Mouse (Mus musculus) liver, embryonic 13.5 days (tissue): Measurements from ENCODE around the gene Ssh2. TPM values are rescaled to one million over a fixed set of nuclear protein-coding genes. Genes with fewer than 3 reads are reported as not detected.

ENCODE experiments used
- ATAC-seq: fragments of 200-750 bp; cut with Nextera tagmentation; 2 replicates; pipeline ENCODE4 v1.8.0; 2017; ENCODE audit warnings: low read depth, mild to moderate bottlenecking, moderate number of reproducible peaks, moderate library complexity
- DNase-seq: peaks from one replicate; pipeline ENCODE4 v3.0.0; 2022
- H3K27ac ChIP-seq: fragments of 300-500 bp; sonication (generic); 2 replicates; pipeline ENCODE4 v1.5.1; 2015; ENCODE audit warnings: moderate library complexity, mild to moderate bottlenecking, inconsistent platforms
- H3K27me3 ChIP-seq: fragments of 300-500 bp; sonication (generic); 2 replicates; pipeline ENCODE4 v1.6.1; 2015; ENCODE audit warnings: mild to moderate bottlenecking, inconsistent platforms
- H3K36me3 ChIP-seq: fragments of 300-500 bp; sonication (generic); 2 replicates; pipeline ENCODE4 v1.6.1; 2015; ENCODE audit warnings: mild to moderate bottlenecking, inconsistent platforms
- H3K4me1 ChIP-seq: fragments of 300-500 bp; sonication (generic); replicated peaks from 2 replicates; pipeline ENCODE4 v1.6.1; 2015; ENCODE audit warnings: inconsistent platforms
- H3K4me2 ChIP-seq: fragments of 300-500 bp; sonication (generic); 2 replicates; pipeline ENCODE4 v1.6.1; 2015; ENCODE audit warnings: inconsistent platforms, mild to moderate bottlenecking, moderate library complexity
- H3K4me3 ChIP-seq: fragments of 300-500 bp; sonication (generic); replicated peaks from 2 replicates; pipeline ENCODE4 v1.5.1; 2015; ENCODE audit warnings: mild to moderate bottlenecking, inconsistent platforms
- H3K9ac ChIP-seq: fragments of 300-500 bp; sonication (generic); 2 replicates; pipeline ENCODE4 v1.6.1; 2015; ENCODE audit warnings: mild to moderate bottlenecking, inconsistent platforms
- H3K9me3 ChIP-seq: fragments of 300-500 bp; sonication (generic); replicated peaks from 2 replicates; pipeline ENCODE4 v1.6.1; 2016; ENCODE audit warnings: inconsistent platforms
- WGBS: fragments of 180-500 bp; shearing (Covaris S2); methylation state at CpG from one replicate; pipeline ENCODE4 v1.1.7; 2015; ENCODE audit not compliant: insufficient replicate concordance; 5-methylcytosine and 5-hydroxymethylcytosine counted together
- polyA plus RNA-seq: library from polyadenylated mRNA; unstranded; fragments of >200 nt; fragmentation: Nextera tagmentation; extraction: Ambion mirVana; gene quantifications from 2 replicates; pipeline ENCODE4 v1.2.1, GENCODE M21; 2015

Gene Ssh2
- polyA plus RNA-seq, 1 experiment from 2014 or later = 3.5 TPM

DNA sequence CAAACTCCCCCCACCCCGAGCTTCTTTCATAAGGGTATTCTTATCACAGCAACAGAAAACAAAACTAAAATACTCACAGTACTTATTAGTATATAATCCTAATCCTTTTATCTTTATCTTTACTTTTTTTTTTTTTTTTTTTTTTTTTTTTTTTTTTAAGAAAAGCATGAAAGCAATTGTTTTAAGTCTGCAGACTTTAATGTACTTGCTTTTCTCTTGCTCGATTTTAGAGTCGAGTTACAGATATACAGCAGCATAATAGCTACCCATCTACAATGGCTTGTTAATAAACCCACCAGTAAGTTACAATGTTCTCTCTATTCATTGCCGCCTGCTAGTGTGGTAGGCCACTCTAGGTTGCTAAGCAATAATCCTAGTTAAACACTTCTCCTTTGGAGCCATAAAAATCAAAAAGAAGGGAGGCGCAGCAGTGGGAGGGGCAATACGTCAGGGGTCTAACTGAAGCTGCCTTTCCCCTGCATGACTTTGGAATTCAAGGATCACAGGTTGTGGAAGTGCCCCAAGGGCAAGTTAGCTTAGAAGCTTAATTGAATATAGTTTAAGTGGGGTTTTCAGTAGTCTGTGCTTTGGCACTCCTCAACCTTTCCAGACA is 22.0 kb upstream of the Ssh2 start:
- ATAC-seq (no peak), DNase-seq (no peak)
- 71% methylated on average over 6 of the region's 6 CpGs for WGBS
- Histone ChIP-seq H3K9me3 (no peaks in the 10 kb centered on the region), H3K9ac (no peak overlapping the region), H3K27ac (no peak overlapping the region), H3K4me3 (no peak overlapping the region), H3K4me2 (no peak overlapping the region), H3K36me3 (no peaks in the 10 kb centered on the region), H3K4me1 (peaks cover 15% of the 10 kb centered on the region), H3K27me3 (no peaks in the 10 kb centered on the region)

DNA sequence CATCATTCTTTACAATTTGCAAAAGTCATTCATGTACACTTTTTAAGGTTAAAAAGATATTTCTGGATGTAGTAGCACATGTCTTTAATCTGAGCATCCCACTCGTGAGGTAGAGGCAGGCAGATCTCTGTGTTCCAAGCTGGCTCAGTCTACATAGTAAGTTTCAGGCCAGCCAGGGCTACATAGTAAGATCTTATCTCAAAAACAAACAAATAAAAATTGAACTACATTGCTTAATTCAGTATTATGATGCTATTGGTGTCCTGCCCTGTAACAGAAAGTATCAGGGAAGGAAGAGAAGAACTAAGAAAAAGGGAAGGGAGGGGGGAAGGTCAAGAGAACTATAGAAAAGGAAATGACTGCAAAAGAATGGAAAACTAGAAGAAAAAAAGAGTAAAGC is 21.3 kb upstream of the Ssh2 start:
- no peaks in the 10 kb centered on the region for H3K27me3 ChIP-seq
- no peak for DNase-seq
- no peaks in the 10 kb centered on the region for H3K9me3 ChIP-seq
- H3K4me2 ChIP-seq = no peak overlapping the region
- H3K4me3 ChIP-seq = no peak overlapping the region
- H3K9ac ChIP-seq = no peak overlapping the region
- H3K36me3 ChIP-seq = no peaks in the 10 kb centered on the region
- no peak overlapping the region for H3K27ac ChIP-seq
- no peak for ATAC-seq
- H3K4me1 ChIP-seq = peaks cover 15% of the 10 kb centered on the region
- 48% methylated on average over 1 of the region's 1 CpGs for WGBS

DNA sequence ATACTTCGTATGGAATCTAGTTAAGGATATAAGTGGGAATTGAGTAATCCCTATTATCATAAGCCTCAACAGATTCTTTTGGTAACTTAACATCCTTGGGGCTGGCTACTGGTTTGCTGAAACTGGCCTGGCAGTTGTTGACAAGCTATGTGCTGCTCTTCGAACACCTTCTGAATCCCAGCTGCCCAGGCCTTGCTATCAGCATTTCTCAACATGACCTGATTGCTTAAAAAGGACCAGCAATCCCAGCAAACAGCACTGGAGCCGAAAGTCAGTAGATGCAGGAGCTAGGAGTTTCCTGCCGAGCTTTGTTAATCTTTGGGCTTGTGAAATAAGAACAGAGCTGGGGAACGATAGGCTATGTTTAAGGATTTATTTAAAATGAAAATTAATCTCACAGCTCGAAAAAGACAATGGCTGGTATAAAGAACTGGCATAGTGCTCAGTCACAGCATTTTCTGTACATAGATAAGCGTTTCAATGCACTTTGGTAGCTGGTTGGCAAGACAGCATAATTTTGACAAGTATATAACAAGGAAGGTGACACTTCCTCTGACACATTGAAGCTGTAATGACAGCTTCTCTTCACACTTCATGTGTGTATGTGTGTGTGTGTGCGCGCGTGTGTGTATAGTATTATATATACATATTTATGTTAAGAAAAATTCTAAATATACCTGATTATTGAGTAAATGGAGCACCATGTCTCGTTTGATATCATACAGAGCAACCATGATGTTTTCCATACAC is 20.6 kb upstream of the Ssh2 start:
- no peak overlapping the region for H3K9ac ChIP-seq
- H3K4me2 ChIP-seq = no peak overlapping the region
- DNase-seq (no peak), ATAC-seq (no peak)
- H3K4me1 ChIP-seq = peaks cover 15% of the 10 kb centered on the region
- no peaks in the 10 kb centered on the region for H3K9me3 ChIP-seq
- no peaks in the 10 kb centered on the region for H3K27me3 ChIP-seq
- 65% methylated on average over 11 of the region's 11 CpGs for WGBS
- H3K4me3 ChIP-seq = no peak overlapping the region
- H3K36me3 ChIP-seq = no peaks in the 10 kb centered on the region
- H3K27ac ChIP-seq = no peak overlapping the region

DNA sequence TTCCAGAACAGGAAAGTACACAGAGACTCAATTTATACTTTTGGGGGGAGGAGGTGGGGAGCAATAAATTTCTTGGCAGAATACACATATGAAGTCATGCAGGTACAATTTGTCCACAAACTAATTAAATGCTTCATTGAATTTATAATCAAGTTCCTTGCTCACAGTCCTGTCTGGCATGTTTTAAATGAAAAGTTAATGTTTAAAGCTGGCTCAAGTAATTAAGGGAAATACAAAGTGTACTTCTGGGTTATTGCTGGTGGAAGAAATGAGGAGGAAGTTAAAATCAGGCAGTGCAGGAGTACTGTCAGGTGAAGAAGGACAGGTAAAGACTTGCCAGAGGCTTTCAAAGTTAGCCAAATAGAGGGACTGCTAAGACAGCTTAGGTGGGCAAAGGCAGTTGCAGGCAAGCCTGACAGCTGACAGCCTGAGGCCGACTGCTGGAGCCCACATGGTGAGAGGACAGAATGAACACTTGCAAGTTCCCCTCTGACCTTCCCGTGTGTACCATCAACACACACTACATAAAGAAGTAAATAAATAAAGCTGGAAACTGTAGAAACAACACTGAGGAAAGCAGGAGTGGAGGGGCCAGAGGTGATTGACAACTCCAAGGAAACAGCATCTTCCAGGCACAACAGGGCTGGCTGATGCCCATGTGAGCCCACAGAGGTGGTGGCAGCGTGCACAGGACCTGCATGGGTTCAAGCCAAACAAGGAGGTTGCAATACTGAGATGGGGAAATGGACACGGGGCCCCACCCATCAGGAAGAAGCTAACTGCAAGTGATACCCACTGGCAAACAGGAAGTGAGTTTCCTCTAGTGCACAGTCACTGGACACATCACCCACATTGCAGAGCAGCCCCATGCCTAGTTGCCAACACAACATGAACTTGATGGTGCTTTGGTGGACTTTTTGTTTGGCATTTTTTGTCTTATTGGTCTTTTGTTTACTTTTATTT is 19.6 kb upstream of the Ssh2 start:
- Histone ChIP-seq H3K4me1 (peaks cover 15% of the 10 kb centered on the region), H3K27me3 (no peaks in the 10 kb centered on the region), H3K4me3 (no peak overlapping the region), H3K9ac (no peak overlapping the region), H3K27ac (0 out of 2 replicates have a peak overlapping the region, but pooled peaks have one; percentile 7), H3K4me2 (no peak overlapping the region), H3K9me3 (no peaks in the 10 kb centered on the region), H3K36me3 (no peaks in the 10 kb centered on the region)
- no peak for ATAC-seq
- 11% methylated on average over 4 of the region's 4 CpGs for WGBS
- DNase-seq = peak; percentile 2

DNA sequence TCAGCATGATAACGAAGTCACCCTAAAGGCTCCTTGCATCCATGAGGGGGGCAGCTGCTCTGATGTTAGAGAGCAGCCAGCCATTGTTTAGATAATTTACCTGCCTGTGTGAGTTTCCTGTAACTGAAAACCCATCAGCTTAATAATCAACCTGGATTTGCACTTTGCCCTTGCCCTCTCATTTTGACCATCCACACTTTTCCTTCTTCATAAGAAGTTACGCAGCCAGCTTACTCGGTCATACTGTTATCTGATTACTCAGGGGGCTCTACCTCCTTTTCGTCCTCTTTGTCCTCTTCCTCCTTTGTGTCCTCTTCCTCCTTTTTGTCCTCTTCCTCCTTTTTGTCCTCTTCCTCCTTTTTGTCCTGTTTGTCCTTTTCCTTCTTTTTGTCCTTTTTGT is 16.5 kb upstream of the Ssh2 start:
- H3K27ac ChIP-seq = no peak overlapping the region

DNA sequence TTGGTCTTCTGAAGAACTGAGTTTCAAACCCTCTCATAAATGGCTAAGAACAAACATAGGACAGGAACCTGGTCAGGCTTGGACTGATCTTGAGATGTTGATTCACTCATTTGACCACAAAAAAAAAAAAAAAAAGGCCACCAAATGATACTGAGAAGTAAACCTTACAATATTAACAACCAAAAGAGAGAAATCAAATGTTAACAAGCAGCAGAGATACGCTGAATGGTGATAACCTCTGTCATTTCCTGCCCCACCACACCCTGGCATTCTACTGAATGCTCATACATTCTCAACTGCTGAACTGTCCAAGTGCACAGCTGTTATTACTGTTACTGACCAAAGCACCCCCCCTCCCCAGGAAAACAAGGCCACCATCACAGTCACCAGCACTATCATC is 15.4 kb upstream of the Ssh2 start:
- H3K4me1 ChIP-seq = peaks cover 8% of the 10 kb centered on the region
- no peaks in the 10 kb centered on the region for H3K36me3 ChIP-seq
- no peaks in the 10 kb centered on the region for H3K27me3 ChIP-seq
- no peak overlapping the region for H3K4me2 ChIP-seq
- H3K27ac ChIP-seq = no peak overlapping the region
- 19% methylated on average over 1 of the region's 1 CpGs for WGBS
- no peak for ATAC-seq
- no peaks in the 10 kb centered on the region for H3K9me3 ChIP-seq
- no peak for DNase-seq
- H3K4me3 ChIP-seq = no peak overlapping the region
- no peak overlapping the region for H3K9ac ChIP-seq

More for the DNA sequence above, 16.5 kb upstream of the Ssh2 start:
- peaks cover 8% of the 10 kb centered on the region for H3K4me1 ChIP-seq
- no peaks in the 10 kb centered on the region for H3K9me3 ChIP-seq
- 23% methylated on average over 4 of the region's 4 CpGs for WGBS
- ATAC-seq (no peak), DNase-seq (no peak)
- no peak overlapping the region for H3K9ac ChIP-seq
- no peaks in the 10 kb centered on the region for H3K36me3 ChIP-seq
- no peak overlapping the region for H3K4me3 ChIP-seq
- H3K4me2 ChIP-seq = peak overlapping the region; percentile 17; the same call in 1 of the 2 replicates
- no peaks in the 10 kb centered on the region for H3K27me3 ChIP-seq

DNA sequence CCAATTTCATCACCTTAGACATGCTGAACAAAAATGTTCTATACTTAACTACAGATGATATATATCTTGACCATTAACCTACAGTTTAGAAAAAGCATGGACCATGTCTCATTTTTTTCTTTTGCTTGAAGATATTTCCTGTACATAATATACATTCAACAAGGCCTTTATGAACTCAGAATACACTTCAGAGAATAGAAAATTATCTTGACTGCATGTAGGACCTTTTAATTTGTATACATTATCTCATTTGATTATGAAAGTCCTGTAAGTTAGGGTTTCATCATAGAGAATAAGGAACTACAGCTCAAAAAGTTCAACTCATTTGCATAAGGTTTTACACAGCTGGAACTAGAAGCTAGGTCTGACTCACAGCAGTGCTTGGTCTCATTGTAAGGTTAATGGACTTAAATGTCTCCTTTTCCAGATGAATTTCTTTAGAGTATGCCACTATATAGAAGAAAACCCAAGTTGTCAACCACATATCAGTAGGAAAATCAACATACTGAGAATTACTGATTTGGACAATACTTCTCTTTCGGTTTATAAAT is 1.9 kb upstream of the Ssh2 start:
- Histone ChIP-seq H3K4me1 (peaks cover 30% of the 10 kb centered on the region), H3K9me3 (no peaks in the 10 kb centered on the region), H3K4me3 (no peak overlapping the region), H3K27me3 (no peaks in the 10 kb centered on the region), H3K9ac (no peak overlapping the region), H3K36me3 (no peaks in the 10 kb centered on the region), H3K4me2 (no peak overlapping the region), H3K27ac (no peak overlapping the region)
- ATAC-seq = no peak
- no peak for DNase-seq
- WGBS = 90% methylated on average over 1 of the region's 1 CpGs

DNA sequence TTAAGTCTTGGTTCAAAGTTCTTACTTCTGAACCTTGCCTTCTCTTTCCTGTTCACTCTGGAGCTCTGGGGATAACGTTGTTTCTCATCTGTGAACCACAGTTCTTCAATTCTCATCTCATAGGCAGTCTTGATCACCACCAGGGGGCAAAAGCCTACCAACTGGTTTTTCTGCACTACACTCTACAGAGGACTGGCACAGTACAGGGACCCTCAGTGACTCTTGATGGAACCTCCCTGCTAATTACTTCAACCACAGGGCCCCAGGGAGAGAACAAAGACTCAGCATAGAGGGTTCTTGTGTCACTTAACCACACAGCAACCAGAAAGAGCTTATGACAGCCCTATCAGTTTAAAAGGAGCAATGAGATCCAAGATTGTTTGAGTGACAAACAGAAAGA is 1.3 kb upstream of the Ssh2 start:
- DNase-seq (peak; percentile 43), ATAC-seq (peak; percentile 39; the same call in 1 of the 2 replicates)
- Histone ChIP-seq H3K36me3 (no peaks in the 10 kb centered on the region), H3K4me3 (0 out of 2 replicates have a peak overlapping the region, but pooled peaks have one; percentile 2), H3K9me3 (no peaks in the 10 kb centered on the region), H3K4me1 (peaks cover 30% of the 10 kb centered on the region), H3K9ac (no peak overlapping the region; the same call in 1 of the 2 replicates), H3K4me2 (peak overlapping the region; percentile 96), H3K27ac (no peak overlapping the region; the same call in 1 of the 2 replicates), H3K27me3 (no peaks in the 10 kb centered on the region)
- 0% methylated on average over 1 of the region's 1 CpGs for WGBS

DNA sequence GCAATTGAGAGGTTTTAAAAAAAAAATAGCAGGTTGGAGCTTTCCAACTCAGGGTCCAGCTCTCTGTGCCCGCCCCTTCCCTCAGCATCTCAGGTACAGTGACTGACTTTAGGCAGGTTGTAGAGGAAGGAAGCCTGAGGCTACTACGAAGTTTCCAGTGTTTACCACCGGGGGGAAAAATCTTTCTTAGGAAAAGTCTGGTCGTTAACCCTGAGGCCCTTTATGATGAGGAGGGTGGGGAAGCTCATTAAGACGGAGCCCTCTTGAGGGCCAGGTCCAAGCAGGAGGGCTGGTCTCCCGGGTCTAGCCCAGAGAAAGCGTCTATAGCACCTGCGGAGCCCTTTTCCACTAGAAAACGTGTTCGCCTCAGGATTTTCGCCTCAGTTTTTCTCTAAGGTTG is 604 bp upstream of the Ssh2 start:
- Histone ChIP-seq H3K4me3 (peak overlapping the region; percentile 86), H3K36me3 (no peaks in the 10 kb centered on the region), H3K27ac (peak overlapping the region; percentile 93), H3K9ac (peak overlapping the region; percentile 94), H3K4me1 (peaks cover 30% of the 10 kb centered on the region), H3K27me3 (no peaks in the 10 kb centered on the region), H3K9me3 (no peaks in the 10 kb centered on the region), H3K4me2 (peak overlapping the region; percentile 96)
- ATAC-seq (peak; percentile 44), DNase-seq (no peak)
- WGBS = 3% methylated on average over 11 of the region's 11 CpGs

DNA sequence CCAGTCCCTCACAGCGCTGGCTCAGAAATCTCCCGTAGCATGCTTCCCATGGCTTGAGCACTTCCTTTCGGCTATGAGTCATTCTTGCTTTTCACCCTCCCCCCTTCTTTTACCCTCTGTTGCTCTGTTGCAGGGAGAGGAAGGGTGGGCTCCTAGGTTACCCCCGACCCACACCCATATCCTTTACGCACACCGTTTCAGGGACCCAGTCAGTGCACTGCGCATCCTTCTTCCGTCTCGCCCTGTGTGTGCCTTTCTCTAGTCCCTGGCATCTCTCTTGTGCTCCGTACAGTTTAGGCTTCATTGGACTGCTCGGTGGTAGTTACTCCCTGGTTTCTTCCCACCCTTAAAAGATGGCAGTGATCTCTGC is 659 bp downstream of the Ssh2 start:
- Histone ChIP-seq H3K9me3 (no peaks in the 10 kb centered on the region), H3K27ac (peak overlapping the region; percentile 93), H3K9ac (peak overlapping the region; percentile 94), H3K4me3 (peak overlapping the region; percentile 86), H3K4me1 (peaks cover 30% of the 10 kb centered on the region), H3K36me3 (no peaks in the 10 kb centered on the region), H3K4me2 (peak overlapping the region; percentile 96), H3K27me3 (no peaks in the 10 kb centered on the region)
- under 1% methylated on average over 11 of the region's 11 CpGs for WGBS
- DNase-seq (no peak), ATAC-seq (peak; percentile 53)

DNA sequence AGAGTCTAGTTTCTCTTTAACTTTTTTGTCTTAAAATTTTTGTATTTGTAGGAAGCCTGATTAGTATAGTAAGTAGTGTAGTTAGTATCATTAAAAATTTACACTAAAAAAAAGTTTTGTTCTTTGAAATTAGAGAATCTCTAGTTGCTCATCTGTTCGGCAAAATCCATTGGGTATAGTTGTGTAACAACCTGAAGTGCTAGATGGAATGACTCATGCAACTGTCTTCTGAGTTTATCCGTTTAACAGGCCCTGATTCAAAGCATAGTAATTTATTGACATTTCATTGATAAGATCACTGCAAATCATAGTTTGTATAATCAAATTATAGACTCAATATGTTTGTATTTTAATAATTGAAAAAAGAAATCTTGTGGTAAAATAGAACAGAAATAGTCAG is 14.7 kb downstream of the Ssh2 start:
- H3K9me3 ChIP-seq = no peaks in the 10 kb centered on the region
- H3K4me2 ChIP-seq = no peak overlapping the region
- H3K4me3 ChIP-seq = no peak overlapping the region

More for the DNA sequence above, 14.7 kb downstream of the Ssh2 start:
- no peak for ATAC-seq
- H3K36me3 ChIP-seq = no peaks in the 10 kb centered on the region
- no peak overlapping the region for H3K9ac ChIP-seq
- no peaks in the 10 kb centered on the region for H3K4me1 ChIP-seq
- no peak overlapping the region for H3K27ac ChIP-seq
- H3K27me3 ChIP-seq = no peaks in the 10 kb centered on the region
- no peak for DNase-seq
- WGBS = 61% methylated on average over 2 of the region's 2 CpGs
